Mouse (Mus musculus) heart, postnatal 0 days (tissue): ENCODE measurements around the gene Nipa1.

Experiments
- CTCF ChIP-seq: IDR thresholded peaks from 2 replicates; pipeline ENCODE4 v1.5.1; 2016; ENCODE audit warnings: antibody characterized with exemption, control low read depth, low read depth
- EP300 ChIP-seq: IDR thresholded peaks from 2 replicates; pipeline ENCODE4 v1.6.1; 2016; ENCODE audit warnings: antibody characterized with exemption, low read depth

DNA sequence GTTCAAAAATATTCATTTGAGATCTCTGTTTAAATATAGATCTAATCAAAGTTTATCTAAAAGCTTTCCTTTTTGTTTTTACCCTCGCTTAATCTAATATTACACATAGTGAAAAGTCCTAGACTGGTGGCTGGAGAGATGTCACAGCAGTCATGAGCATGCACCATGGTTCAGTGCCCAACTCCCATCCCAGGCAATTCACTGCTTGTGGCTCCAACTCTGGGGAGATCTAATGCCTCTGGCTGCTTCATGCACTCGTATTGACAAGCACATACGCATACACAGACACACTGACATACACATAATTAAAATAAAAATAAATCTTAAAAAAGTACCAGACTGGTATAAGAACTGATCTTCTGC, 24.5 kb upstream of the Nipa1 start:
- TF ChIP-seq CTCF = no peak
- no peak for TF ChIP-seq EP300
